Mouse (Mus musculus): ENCODE measurements at regions not wholly inside any gene's neighbourhood (a gene's known extent, or its start where the extent isn't known, plus 50 kb on each side); places are given as distances from the start of the nearest gene placed in this dataset.

GRCm38 (mm10) chr15:33862224-33862752 lies 495.4 kb downstream of the 9430069I07Rik start:
- TF ChIP-seq CTCF (IDR thresholded peaks at IDR 0.05; ENCODE audit: borderline replicate concordance, insufficient read depth, low read length): no peak
- TF ChIP-seq POLR2A (IDR thresholded peaks at IDR 0.05; ENCODE audit: low read depth, low read length): no peak

Data from embryonic fibroblast, embryonic 13.5 days (primary cell).